Mouse (Mus musculus) left cerebral cortex, adult 9 months (tissue): ENCODE data around the gene Zbtb46.
A peak's percentile ranks its signal among the peaks of the same experiment; 100 is the strongest.

Source experiments
- DNase-seq, 2 experiments: peaks; one replicate each; pipeline ENCODE4 v3.0.0; 2022; ENCODE audit warnings: low spot score in 2 of 2

The Zbtb46 gene

GRCm38 (mm10) chr2:181403722-181404121 lies 55.5 kb downstream of the Zbtb46 start:
- DNase-seq, result no peak

GRCm38 (mm10) chr2:181401497-181401896 lies 57.7 kb downstream of the Zbtb46 start:
- DNase-seq, result no peak

- DNase-seq, result no peak
Observed at GRCm38 (mm10) chr2:181397207-181397761, 61.9 kb downstream of the Zbtb46 start.

GRCm38 (mm10) chr2:181394086-181394485 lies 65.1 kb downstream of the Zbtb46 start:
- DNase-seq, result no peak

- peak in 1 of 2 experiments; percentile 90 for DNase-seq
Observed at GRCm38 (mm10) chr2:181392600-181393213, 66.5 kb downstream of the Zbtb46 start.

GRCm38 (mm10) chr2:181391541-181391940 lies 67.7 kb downstream of the Zbtb46 start:
- DNase-seq, result no peak

GRCm38 (mm10) chr2:181391022-181391421 lies 68.2 kb downstream of the Zbtb46 start:
- DNase-seq, result no peak

GRCm38 (mm10) chr2:181390136-181390870 lies 68.9 kb downstream of the Zbtb46 start:
- no peak for DNase-seq

- DNase-seq, result no peak
Observed at GRCm38 (mm10) chr2:181386663-181387210, 72.5 kb downstream of the Zbtb46 start.

GRCm38 (mm10) chr2:181385885-181386284 lies 73.3 kb downstream of the Zbtb46 start:
- peak in 1 of 2 experiments; percentile 70 for DNase-seq

- peak in 1 of 2 experiments; percentile 35 for DNase-seq
Observed at GRCm38 (mm10) chr2:181384919-181385391, 74.3 kb downstream of the Zbtb46 start.

- DNase-seq, result no peak
Observed at GRCm38 (mm10) chr2:181384463-181384862, 74.8 kb downstream of the Zbtb46 start.

GRCm38 (mm10) chr2:181381631-181382306 lies 77.5 kb downstream of the Zbtb46 start:
- DNase-seq, result no peak

GRCm38 (mm10) chr2:181381107-181381506 lies 78.1 kb downstream of the Zbtb46 start:
- DNase-seq, result no peak

- no peak for DNase-seq
Observed at GRCm38 (mm10) chr2:181380251-181380650, 79.0 kb downstream of the Zbtb46 start.

GRCm38 (mm10) chr2:181379778-181380177 lies 79.4 kb downstream of the Zbtb46 start, which contains the start of gene Lime1:
TSS of gene Lime1 (plus strand) at chr2:181380078.
- DNase-seq, result no peak

- DNase-seq, result no peak
Observed at GRCm38 (mm10) chr2:181378701-181379100, 80.5 kb downstream of the Zbtb46 start.

GRCm38 (mm10) chr2:181377230-181377629 lies 82.0 kb downstream of the Zbtb46 start:
- DNase-seq, result no peak

GRCm38 (mm10) chr2:181375787-181376186 lies 83.4 kb downstream of the Zbtb46 start:
- no peak for DNase-seq

- DNase-seq, result no peak
Observed at GRCm38 (mm10) chr2:181370001-181370400, 89.2 kb downstream of the Zbtb46 start.

- DNase-seq, result no peak
Observed at GRCm38 (mm10) chr2:181365655-181366075, 93.6 kb downstream of the Zbtb46 start.
